Mouse (Mus musculus) hindbrain, embryonic 14.5 days (tissue): Measurements from ENCODE around the gene Naa50. TPM values are rescaled to one million over a fixed set of nuclear protein-coding genes. Genes with fewer than 3 reads are reported as not detected.

Experiments
- ATAC-seq: fragments of 200-750 bp; cut with Nextera tagmentation; 2 replicates; pipeline ENCODE4 v1.8.0; 2017; ENCODE audit warnings: moderate number of reproducible peaks, mild to moderate bottlenecking, moderate TSS enrichment, moderate library complexity; ENCODE audit not compliant: low FRiP score
- DNase-seq: peaks from one replicate; pipeline ENCODE4 v3.0.0-alpha.2; 2015; ENCODE audit warnings: low spot score
- H3K27ac ChIP-seq: fragments of 300-500 bp; sonication (generic); 2 replicates; pipeline ENCODE4 v1.5.1; 2014; ENCODE audit warnings: mild to moderate bottlenecking, moderate library complexity
- H3K27me3 ChIP-seq: fragments of 300-500 bp; sonication (generic); 2 replicates; pipeline ENCODE4 v1.6.1; 2014; ENCODE audit warnings: mild to moderate bottlenecking, low read length, mixed read lengths; ENCODE audit not compliant: control insufficient read depth, insufficient read depth
- H3K36me3 ChIP-seq: fragments of 300-500 bp; sonication (generic); replicated peaks from 2 replicates; pipeline ENCODE4 v1.6.1; 2014; ENCODE audit not compliant: control insufficient read depth, insufficient read depth
- H3K4me1 ChIP-seq: fragments of 300-500 bp; sonication (generic); replicated peaks from 2 replicates; pipeline ENCODE4 v1.6.1; 2014; ENCODE audit warnings: antibody characterized with exemption, low read length, mixed read lengths; ENCODE audit not compliant: control insufficient read depth, insufficient read depth
- H3K4me2 ChIP-seq: fragments of 300-500 bp; sonication (generic); replicated peaks from 2 replicates; pipeline ENCODE4 v1.6.1; 2014; ENCODE audit warnings: mild to moderate bottlenecking, moderate library complexity
- H3K4me3 ChIP-seq: fragments of 300-500 bp; sonication (generic); replicated peaks from 2 replicates; pipeline ENCODE4 v1.5.1; 2014; ENCODE audit warnings: mild to moderate bottlenecking, low read length
- H3K9ac ChIP-seq: fragments of 300-500 bp; sonication (generic); 2 replicates; pipeline ENCODE4 v1.6.1; 2014
- H3K9me3 ChIP-seq: fragments of 300-500 bp; sonication (generic); 2 replicates; pipeline ENCODE4 v1.6.1; 2016; ENCODE audit warnings: low read length; ENCODE audit not compliant: control insufficient read depth
- WGBS: fragments of 180-500 bp; shearing (Covaris S2); extraction: QIAGEN DNeasy Blood & Tissue Kit; methylation state at CpG from one replicate; pipeline ENCODE4 v1.1.7; 2014; 5-methylcytosine and 5-hydroxymethylcytosine counted together
- polyA plus RNA-seq: library from polyadenylated mRNA; unstranded; fragments of >200 nt; fragmentation: Nextera tagmentation; extraction: Ambion mirVana; gene quantifications from 2 replicates; pipeline ENCODE4 v1.2.1, GENCODE M21; 2014

The Naa50 gene
- polyA plus RNA-seq = 41.0 and 46.7 TPM in 2 replicates

GRCm38 (mm10) chr16:44139536-44140185 lies at the start of gene Naa50, which contains the start of gene Atp6v1a:
Naa50 (plus strand) TSS chr16:44139830.
Atp6v1a (minus strand) TSS chr16:44139705.
- peak; percentile 89 for ATAC-seq
- Histone ChIP-seq H3K4me2 (peak within 1 kb of the TSS; percentile 91), H3K9me3 (no peaks in the 10 kb centered on the region), H3K27ac (peak within 1 kb of the TSS; percentile 98), H3K9ac (peak within 1 kb of the TSS; percentile 95), H3K27me3 (no peaks in the 10 kb centered on the region), H3K4me1 (peaks cover 23% of the 10 kb centered on the region), H3K4me3 (peak within 1 kb of the TSS; percentile 82), H3K36me3 (no peaks in the 10 kb centered on the region)
- DNase-seq = peak; percentile 97
- under 1% methylated on average over 69 of the region's 71 CpGs for WGBS

DNA sequence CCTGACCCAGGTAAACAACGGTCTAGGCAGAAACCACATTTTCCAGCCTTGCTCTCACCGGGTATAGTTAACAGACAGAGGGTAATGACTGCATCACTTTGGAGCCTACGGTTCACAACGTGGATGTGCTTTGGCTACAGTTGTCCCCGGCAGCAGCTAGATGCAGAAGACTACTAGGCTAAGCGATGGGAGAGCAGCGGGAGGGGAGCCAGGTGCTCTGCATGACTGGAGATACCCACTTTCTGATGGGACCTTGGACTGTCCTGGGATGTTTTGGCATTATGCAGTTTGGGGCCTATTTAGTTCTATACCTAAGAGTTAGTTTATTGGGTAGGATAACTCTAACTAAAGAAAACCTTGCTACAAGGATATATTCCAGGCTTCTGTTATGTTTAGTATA lies 40.3 kb upstream of the Naa50 start:
- Histone ChIP-seq H3K27me3 (no peaks in the 10 kb centered on the region), H3K4me1 (no peaks in the 10 kb centered on the region), H3K4me3 (no peak overlapping the region), H3K36me3 (peaks cover 96% of the 10 kb centered on the region), H3K27ac (no peak overlapping the region), H3K9ac (no peak overlapping the region), H3K4me2 (no peak overlapping the region), H3K9me3 (no peaks in the 10 kb centered on the region)
- WGBS = 97% methylated on average over 7 of the region's 7 CpGs
- DNase-seq (no peak), ATAC-seq (no peak)

- DNase-seq = no peak
- Histone ChIP-seq H3K9ac (no peak overlapping the region), H3K4me1 (no peaks in the 10 kb centered on the region), H3K9me3 (no peaks in the 10 kb centered on the region), H3K4me2 (no peak overlapping the region), H3K27me3 (no peaks in the 10 kb centered on the region), H3K4me3 (no peak overlapping the region), H3K36me3 (peaks cover 89% of the 10 kb centered on the region), H3K27ac (no peak overlapping the region)
- no peak for ATAC-seq
- 97% methylated on average over 12 of the region's 12 CpGs for WGBS
Measured at GRCm38 (mm10) chr16:44101181-44101710, 38.4 kb upstream of the Naa50 start.

- Histone ChIP-seq H3K27me3 (no peaks in the 10 kb centered on the region), H3K4me2 (no peak overlapping the region), H3K4me1 (no peaks in the 10 kb centered on the region), H3K36me3 (peaks cover 89% of the 10 kb centered on the region), H3K27ac (no peak overlapping the region), H3K9ac (no peak overlapping the region), H3K9me3 (no peaks in the 10 kb centered on the region), H3K4me3 (no peak overlapping the region)
- WGBS = 91% methylated on average over 2 of the region's 2 CpGs
- DNase-seq (no peak), ATAC-seq (no peak)
Measured at GRCm38 (mm10) chr16:44102925-44103324, 36.7 kb upstream of the Naa50 start.

- Histone ChIP-seq H3K27me3 (no peaks in the 10 kb centered on the region), H3K9me3 (no peaks in the 10 kb centered on the region), H3K4me1 (no peaks in the 10 kb centered on the region), H3K36me3 (peaks cover 89% of the 10 kb centered on the region), H3K27ac (no peak overlapping the region), H3K4me3 (no peak overlapping the region), H3K9ac (no peak overlapping the region), H3K4me2 (no peak overlapping the region)
- no peak for DNase-seq
- ATAC-seq = no peak
- WGBS = 87% methylated on average over 18 of the region's 18 CpGs
Measured at GRCm38 (mm10) chr16:44103806-44104766, 35.5 kb upstream of the Naa50 start.

GRCm38 (mm10) chr16:44105211-44105610 lies 34.4 kb upstream of the Naa50 start:
- Histone ChIP-seq H3K36me3 (peaks cover 88% of the 10 kb centered on the region), H3K9me3 (no peaks in the 10 kb centered on the region), H3K27me3 (no peaks in the 10 kb centered on the region), H3K4me1 (no peaks in the 10 kb centered on the region), H3K4me3 (no peak overlapping the region), H3K27ac (no peak overlapping the region), H3K9ac (no peak overlapping the region), H3K4me2 (no peak overlapping the region)
- 95% methylated on average over 2 of the region's 2 CpGs for WGBS
- ATAC-seq (no peak), DNase-seq (no peak)

- H3K27ac ChIP-seq = no peak overlapping the region
- H3K36me3 ChIP-seq = peaks cover 76% of the 10 kb centered on the region
- DNase-seq (no peak), ATAC-seq (no peak)
- WGBS = 81% methylated on average over 4 of the region's 4 CpGs
- no peaks in the 10 kb centered on the region for H3K4me1 ChIP-seq
- no peaks in the 10 kb centered on the region for H3K27me3 ChIP-seq
- H3K4me2 ChIP-seq = no peak overlapping the region
- no peak overlapping the region for H3K4me3 ChIP-seq
- H3K9me3 ChIP-seq = no peaks in the 10 kb centered on the region
- H3K9ac ChIP-seq = no peak overlapping the region
Measured at GRCm38 (mm10) chr16:44109002-44109401, 30.6 kb upstream of the Naa50 start.

GRCm38 (mm10) chr16:44119753-44120501 lies 19.7 kb upstream of the Naa50 start:
- ATAC-seq = no peak
- H3K4me1 ChIP-seq = no peaks in the 10 kb centered on the region
- DNase-seq = no peak
- no peak overlapping the region for H3K4me3 ChIP-seq
- no peak overlapping the region for H3K27ac ChIP-seq
- no peaks in the 10 kb centered on the region for H3K27me3 ChIP-seq
- no peaks in the 10 kb centered on the region for H3K9me3 ChIP-seq
- H3K9ac ChIP-seq = no peak overlapping the region
- peaks cover 27% of the 10 kb centered on the region for H3K36me3 ChIP-seq
- H3K4me2 ChIP-seq = no peak overlapping the region
- 84% methylated on average over 7 of the region's 7 CpGs for WGBS
